Mouse (Mus musculus) midbrain, embryonic 14.5 days (tissue): ENCODE measurements at regions not wholly inside any gene's neighbourhood (a gene's known extent, or its start where the extent isn't known, plus 50 kb on each side); places are given as distances from the start of the nearest gene placed in this dataset.

Source experiments
- ATAC-seq: fragments of 200-750 bp; cut with Nextera tagmentation; 2 replicates; pipeline ENCODE4 v1.8.0; 2017; ENCODE audit warnings: moderate number of reproducible peaks, moderate library complexity; ENCODE audit not compliant: low FRiP score, low TSS enrichment
- DNase-seq: peaks from one replicate; pipeline ENCODE4 v3.0.0-alpha.2; 2015
- H3K27ac ChIP-seq: fragments of 300-500 bp; sonication (generic); replicated peaks from 2 replicates; pipeline ENCODE4 v1.5.1; 2014; ENCODE audit warnings: mild to moderate bottlenecking, low read depth, low read length, moderate library complexity
- H3K27me3 ChIP-seq: fragments of 300-500 bp; sonication (generic); 2 replicates; pipeline ENCODE4 v1.6.1; 2014; ENCODE audit warnings: low read length, control low read depth, mixed read lengths; ENCODE audit not compliant: control insufficient read depth, insufficient read depth
- H3K36me3 ChIP-seq: fragments of 300-500 bp; sonication (generic); 2 replicates; pipeline ENCODE4 v1.6.1; 2014; ENCODE audit warnings: low read length, control low read depth; ENCODE audit not compliant: control insufficient read depth, insufficient read depth
- H3K4me1 ChIP-seq: fragments of 300-500 bp; sonication (generic); 2 replicates; pipeline ENCODE4 v1.6.1; 2014; ENCODE audit warnings: mild to moderate bottlenecking, antibody characterized with exemption, low read length, control low read depth; ENCODE audit not compliant: control insufficient read depth, insufficient read depth
- H3K4me2 ChIP-seq: fragments of 300-500 bp; sonication (generic); 2 replicates; pipeline ENCODE4 v1.6.1; 2014; ENCODE audit warnings: mild to moderate bottlenecking, low read length, moderate library complexity
- H3K4me3 ChIP-seq: fragments of 300-500 bp; sonication (generic); replicated peaks from 2 replicates; pipeline ENCODE4 v1.5.1; 2014; ENCODE audit warnings: low read depth, low read length
- H3K9ac ChIP-seq: fragments of 300-500 bp; sonication (generic); replicated peaks from 2 replicates; pipeline ENCODE4 v1.6.1; 2014; ENCODE audit warnings: mild to moderate bottlenecking, low read length, moderate library complexity
- H3K9me3 ChIP-seq: fragments of 300-500 bp; sonication (generic); 2 replicates; pipeline ENCODE4 v1.6.1; 2016; ENCODE audit warnings: low read length, control low read depth, mixed read lengths; ENCODE audit not compliant: control insufficient read depth
- WGBS: fragments of 180-500 bp; shearing (Covaris S2); extraction: QIAGEN DNeasy Blood & Tissue Kit; methylation state at CpG from one replicate; pipeline ENCODE4 v1.1.7; 2014; 5-methylcytosine and 5-hydroxymethylcytosine counted together

GRCm38 (mm10) chr7:79532626-79533140 is 66.5 kb upstream of the Polg start:
- Histone ChIP-seq H3K27me3 (peaks cover 10% of the 10 kb centered on the region), H3K27ac (peak overlapping the region; percentile 91), H3K9ac (no peak overlapping the region), H3K9me3 (no peaks in the 10 kb centered on the region), H3K4me3 (no peak overlapping the region), H3K4me1 (peaks cover 32% of the 10 kb centered on the region), H3K4me2 (no peak overlapping the region), H3K36me3 (peaks cover 21% of the 10 kb centered on the region)
- ATAC-seq (no peak), DNase-seq (no peak)
- 45% methylated on average over 5 of the region's 5 CpGs for WGBS

GRCm38 (mm10) chr7:79531551-79532356 is 65.6 kb upstream of the Polg start:
- H3K4me2 ChIP-seq, result no peak overlapping the region
- no peaks in the 10 kb centered on the region for H3K9me3 ChIP-seq
- H3K4me3 ChIP-seq, result no peak overlapping the region
- peak; percentile 58 for ATAC-seq
- H3K9ac ChIP-seq, result no peak overlapping the region
- peak; percentile 75 for DNase-seq
- H3K27me3 ChIP-seq, result peaks cover 8% of the 10 kb centered on the region; the same call in 1 of the 2 replicates
- WGBS, result 4% methylated on average over 12 of the region's 12 CpGs
- peaks cover 40% of the 10 kb centered on the region for H3K4me1 ChIP-seq
- H3K27ac ChIP-seq, result peak overlapping the region; percentile 91
- peaks cover 22% of the 10 kb centered on the region for H3K36me3 ChIP-seq

GRCm38 (mm10) chr7:79531142-79531541 is 65.0 kb upstream of the Polg start:
- no peak overlapping the region for H3K9ac ChIP-seq
- no peak overlapping the region for H3K4me3 ChIP-seq
- no peaks in the 10 kb centered on the region for H3K9me3 ChIP-seq
- peaks cover 22% of the 10 kb centered on the region for H3K36me3 ChIP-seq
- H3K27me3 ChIP-seq, result peaks cover 8% of the 10 kb centered on the region; the same call in 1 of the 2 replicates
- DNase-seq (no peak), ATAC-seq (no peak)
- no peak overlapping the region for H3K4me2 ChIP-seq
- H3K4me1 ChIP-seq, result peaks cover 45% of the 10 kb centered on the region
- H3K27ac ChIP-seq, result peak overlapping the region; percentile 91
- WGBS, result 15% methylated on average over 5 of the region's 5 CpGs

GRCm38 (mm10) chr7:79529480-79529879 is 63.3 kb upstream of the Polg start:
- H3K36me3 ChIP-seq, result peaks cover 31% of the 10 kb centered on the region
- H3K4me2 ChIP-seq, result no peak overlapping the region
- H3K27me3 ChIP-seq, result peaks cover 8% of the 10 kb centered on the region; the same call in 1 of the 2 replicates
- no peak overlapping the region for H3K4me3 ChIP-seq
- DNase-seq (no peak), ATAC-seq (no peak)
- WGBS, result 24% methylated on average over 1 of the region's 1 CpGs
- peaks cover 56% of the 10 kb centered on the region for H3K4me1 ChIP-seq
- no peak overlapping the region for H3K9ac ChIP-seq
- no peaks in the 10 kb centered on the region for H3K9me3 ChIP-seq
- H3K27ac ChIP-seq, result peak overlapping the region; percentile 91

- no peak overlapping the region for H3K4me3 ChIP-seq
- 31% methylated on average over 3 of the region's 3 CpGs for WGBS
- H3K9ac ChIP-seq, result no peak overlapping the region
- peaks cover under 1% of the 10 kb centered on the region; the same call in 1 of the 2 replicates for H3K27me3 ChIP-seq
- peak overlapping the region; percentile 88 for H3K27ac ChIP-seq
- no peak for ATAC-seq
- DNase-seq, result no peak
- no peaks in the 10 kb centered on the region for H3K9me3 ChIP-seq
- H3K36me3 ChIP-seq, result peaks cover 28% of the 10 kb centered on the region
- peaks cover 49% of the 10 kb centered on the region for H3K4me1 ChIP-seq
- no peak overlapping the region for H3K4me2 ChIP-seq
These were observed 61.8 kb upstream of the Polg start for GRCm38 (mm10) chr7:79527984-79528383.

GRCm38 (mm10) chr7:79525690-79526630 is 59.8 kb upstream of the Polg start:
- 8% methylated on average over 14 of the region's 14 CpGs for WGBS
- H3K9me3 ChIP-seq, result no peaks in the 10 kb centered on the region
- H3K4me1 ChIP-seq, result peaks cover 51% of the 10 kb centered on the region
- peak overlapping the region; percentile 36; the same call in 1 of the 2 replicates for H3K9ac ChIP-seq
- H3K4me3 ChIP-seq, result no peak overlapping the region
- DNase-seq (peak; percentile 76), ATAC-seq (peak; percentile 88)
- peak overlapping the region; percentile 5; the same call in 1 of the 2 replicates for H3K4me2 ChIP-seq
- H3K27me3 ChIP-seq, result no peaks in the 10 kb centered on the region
- peaks cover 22% of the 10 kb centered on the region for H3K36me3 ChIP-seq
- H3K27ac ChIP-seq, result peak overlapping the region; percentile 88

- WGBS, result 31% methylated on average over 10 of the region's 10 CpGs
- H3K9ac ChIP-seq, result peak overlapping the region; percentile 36; the same call in 1 of the 2 replicates
- H3K4me2 ChIP-seq, result no peak overlapping the region
- H3K27ac ChIP-seq, result peak overlapping the region; percentile 88
- H3K36me3 ChIP-seq, result peaks cover 18% of the 10 kb centered on the region; the same call in 1 of the 2 replicates
- ATAC-seq (0 out of 2 replicates have a peak, but pooled peaks have one; percentile 1), DNase-seq (peak; percentile 47)
- H3K4me1 ChIP-seq, result peaks cover 62% of the 10 kb centered on the region
- no peaks in the 10 kb centered on the region for H3K9me3 ChIP-seq
- H3K4me3 ChIP-seq, result no peak overlapping the region
- no peaks in the 10 kb centered on the region for H3K27me3 ChIP-seq
These were observed 58.8 kb upstream of the Polg start for GRCm38 (mm10) chr7:79524921-79525320.

GRCm38 (mm10) chr7:79523696-79524095 is 57.5 kb upstream of the Polg start:
- DNase-seq, result no peak
- H3K4me3 ChIP-seq, result no peak overlapping the region
- H3K4me1 ChIP-seq, result peaks cover 74% of the 10 kb centered on the region
- WGBS, result 75% methylated on average over 4 of the region's 4 CpGs
- no peak overlapping the region for H3K4me2 ChIP-seq
- H3K27ac ChIP-seq, result peak overlapping the region; percentile 88
- no peak overlapping the region for H3K9ac ChIP-seq
- H3K27me3 ChIP-seq, result no peaks in the 10 kb centered on the region
- ATAC-seq, result no peak
- no peaks in the 10 kb centered on the region for H3K9me3 ChIP-seq
- H3K36me3 ChIP-seq, result peaks cover 18% of the 10 kb centered on the region; the same call in 1 of the 2 replicates
